Mouse (Mus musculus): Measurements from ENCODE around the gene Ugt1a9.

The Ugt1a9 gene

DNA sequence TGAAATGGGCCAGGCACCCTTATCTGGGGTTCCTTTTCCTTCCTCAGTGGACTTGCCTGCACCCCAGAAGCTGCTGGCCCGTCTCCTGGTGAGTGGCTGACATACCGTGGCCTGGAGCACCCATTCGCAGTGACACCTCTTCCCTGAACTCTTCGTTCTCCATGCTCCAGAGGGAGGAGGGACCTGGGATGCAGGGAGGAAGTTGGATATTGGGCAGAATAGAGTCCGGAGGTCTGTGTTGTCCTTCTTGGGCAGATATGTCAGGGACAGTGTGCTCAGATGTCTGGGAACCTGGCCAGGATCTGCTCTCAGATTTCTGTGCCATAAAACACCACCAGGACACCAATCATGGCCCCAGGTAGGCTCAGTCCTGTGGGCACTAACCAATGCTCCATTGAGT lies 169.5 kb downstream of the Ugt1a9 start:
- no peak for DNase-seq

DNA sequence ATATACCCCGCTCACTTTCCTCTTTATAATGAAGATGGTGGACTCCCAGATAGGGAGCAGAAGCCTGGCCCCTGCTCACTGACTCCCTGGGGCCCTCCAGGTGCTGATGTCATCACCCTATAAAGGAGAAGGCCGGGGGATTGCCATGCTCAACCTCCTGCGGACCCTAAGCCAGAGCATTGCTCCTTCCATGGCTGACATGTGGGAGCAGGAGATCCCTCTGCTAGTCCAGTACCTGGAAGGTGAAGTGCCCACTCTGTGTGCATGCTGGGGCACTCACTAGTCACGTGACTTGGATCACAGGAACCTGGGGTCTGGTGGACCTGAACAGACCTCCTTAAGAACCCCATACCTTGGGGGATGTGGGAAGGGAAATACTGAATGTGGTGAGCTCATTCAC lies 170.0 kb downstream of the Ugt1a9 start:
- no peak for DNase-seq

DNA sequence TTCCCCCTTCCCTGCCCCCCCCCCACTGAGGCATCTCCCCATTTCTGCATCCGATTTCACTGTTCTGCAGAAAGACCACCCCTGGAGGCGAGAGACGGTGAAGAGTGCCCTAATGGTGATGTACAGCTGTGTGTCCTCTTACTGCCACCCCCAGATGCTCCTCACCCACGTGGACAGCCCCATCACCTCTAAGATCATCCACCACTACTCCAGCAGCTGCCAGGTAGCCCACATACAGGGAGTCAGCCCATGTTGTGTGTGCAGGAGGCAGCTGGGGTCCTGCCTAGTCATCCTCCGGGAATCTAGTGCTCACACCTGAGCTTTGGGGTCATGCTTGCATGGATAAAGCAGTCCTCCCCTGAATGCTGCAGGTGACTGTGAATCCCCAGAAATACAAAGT lies 173.3 kb downstream of the Ugt1a9 start:
- no peak for DNase-seq

DNA sequence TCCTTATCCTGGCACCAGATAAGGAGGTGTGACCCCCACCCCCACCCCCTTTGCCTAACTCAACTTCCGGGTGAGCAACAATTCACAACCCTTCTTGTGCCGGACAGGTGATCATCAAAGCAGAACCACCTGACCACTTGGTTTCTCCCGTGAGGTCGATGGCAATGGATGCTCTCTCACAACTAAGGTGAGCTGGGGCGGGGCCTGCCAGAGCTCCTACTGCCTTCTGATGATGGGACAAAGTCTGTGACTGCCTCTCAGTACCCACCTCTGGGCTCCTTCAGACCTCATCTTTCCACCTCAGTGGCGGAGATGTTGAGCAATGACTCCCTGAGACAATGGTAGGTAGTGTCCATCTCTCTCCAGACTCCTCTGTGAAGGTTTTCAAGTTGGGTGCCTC lies 175.3 kb downstream of the Ugt1a9 start:
- no peak for DNase-seq

DNA sequence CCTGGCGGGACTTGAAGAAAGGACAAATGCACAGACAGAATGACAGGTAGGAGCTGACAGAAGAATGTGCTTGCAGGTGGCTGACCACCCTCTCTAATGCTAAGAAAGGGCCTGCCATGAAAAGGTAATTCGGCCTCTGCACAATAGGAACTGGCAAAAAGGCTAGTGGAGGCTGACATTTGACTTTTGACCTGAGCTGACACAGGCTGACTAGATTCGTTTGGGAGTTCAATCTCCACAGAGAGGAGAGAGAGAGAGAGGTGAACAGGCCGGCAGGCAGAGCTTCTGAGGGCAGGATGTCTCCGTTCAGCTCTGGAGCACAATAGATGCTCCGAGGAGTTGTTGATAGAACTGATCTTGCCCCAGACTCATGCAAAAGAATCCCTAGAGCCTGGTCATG lies 175.8 kb downstream of the Ugt1a9 start:
- DNase-seq: no peak

DNA sequence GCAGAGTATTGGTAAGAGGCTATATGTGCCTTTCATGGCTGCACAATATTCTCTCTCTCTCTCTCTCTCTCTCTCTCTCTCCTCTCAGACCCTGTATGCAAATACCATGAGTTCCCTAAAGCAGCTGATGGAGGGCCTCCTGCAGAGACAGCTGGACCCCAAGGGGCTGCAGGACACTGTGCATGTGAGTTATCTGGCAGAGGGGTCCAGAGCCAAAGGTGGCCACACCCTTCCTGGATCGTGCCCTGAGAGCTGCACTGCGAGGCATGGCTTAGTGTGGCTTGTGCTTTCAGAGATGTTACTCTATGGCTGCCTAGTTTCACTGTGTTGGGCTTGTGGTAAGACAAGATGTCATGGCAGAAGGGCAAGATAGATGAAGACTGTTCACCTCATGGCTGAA lies 177.1 kb downstream of the Ugt1a9 start:
- DNase-seq: no peak

DNA sequence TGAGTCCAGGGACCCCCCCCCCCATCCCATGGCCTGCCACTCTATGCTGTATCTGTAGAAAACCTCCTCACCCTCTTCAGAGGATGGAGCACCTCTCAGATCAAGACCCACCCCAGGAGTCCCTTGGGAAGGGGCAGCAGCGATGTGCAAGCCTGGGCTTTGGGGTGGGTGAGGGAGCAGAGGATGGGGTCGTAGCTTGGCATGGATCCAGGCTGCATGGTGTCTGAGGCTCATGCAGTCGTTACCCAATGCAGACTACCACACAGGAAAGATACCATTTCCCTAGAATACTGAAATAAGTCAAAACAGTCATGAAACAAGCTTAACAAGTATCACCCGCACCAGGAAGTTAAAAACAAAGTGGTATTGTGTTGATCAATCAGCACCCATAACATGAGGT lies 178.1 kb downstream of the Ugt1a9 start:
- DNase-seq: no peak

DNA sequence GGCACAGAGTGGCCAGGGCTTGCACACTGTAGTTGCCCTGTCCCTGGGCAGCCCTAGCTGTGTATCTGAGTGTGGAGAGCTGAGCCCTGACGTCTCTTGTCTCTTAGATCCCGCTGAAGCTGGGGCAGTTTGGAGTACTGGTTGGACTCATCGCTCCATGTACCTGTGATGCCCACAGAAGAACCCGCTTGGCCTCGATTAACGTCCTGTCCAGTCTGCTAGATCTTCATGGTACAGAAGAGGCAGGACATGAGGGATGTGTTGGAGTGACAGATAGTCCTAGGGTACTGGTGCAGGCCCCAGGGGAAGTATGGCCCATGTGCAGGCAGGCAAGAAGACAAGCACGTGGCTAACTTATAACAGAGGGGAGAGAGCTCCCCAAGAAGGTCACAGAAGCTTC lies 179.0 kb downstream of the Ugt1a9 start:
- DNase-seq: no peak

DNA sequence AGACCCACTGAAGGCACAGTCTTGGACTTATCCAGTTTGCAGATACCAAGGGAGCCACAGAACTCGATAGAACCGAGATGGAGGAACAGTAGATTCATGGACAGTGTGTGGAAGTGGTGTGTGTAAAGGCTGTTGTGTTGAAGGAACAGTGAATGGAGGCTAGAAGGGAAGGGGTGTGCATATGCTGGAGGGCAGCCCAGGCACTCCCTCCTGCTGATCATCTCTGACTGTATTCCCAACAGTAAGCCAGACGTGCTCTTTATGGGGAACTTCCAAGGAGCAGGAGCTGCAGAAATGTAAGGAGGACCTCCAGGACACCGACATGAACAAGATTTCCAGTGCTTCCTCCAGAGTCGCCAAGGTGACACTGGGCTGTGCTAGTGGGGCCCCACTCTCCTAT lies 179.4 kb downstream of the Ugt1a9 start:
- no peak for DNase-seq

DNA sequence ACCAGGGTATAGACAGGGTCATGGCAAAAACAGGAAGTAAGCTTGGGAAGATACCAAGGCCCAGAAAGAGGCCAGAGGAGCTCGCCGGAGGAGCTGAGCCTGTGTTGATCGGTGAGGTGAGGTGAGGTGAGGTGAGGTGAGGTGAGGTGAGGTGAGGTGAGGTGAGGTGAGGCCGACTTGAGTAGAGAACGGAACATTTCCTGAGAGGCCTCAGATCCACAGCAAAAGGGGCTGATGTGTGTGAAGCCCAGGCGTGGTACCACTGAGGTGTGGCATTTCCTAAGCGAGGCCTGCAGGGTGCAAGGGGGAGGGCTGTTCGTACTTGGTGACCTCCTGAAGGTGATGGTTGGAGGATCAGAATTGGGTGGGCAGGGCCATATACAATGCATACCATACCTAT lies 182.5 kb downstream of the Ugt1a9 start:
- no peak for DNase-seq

DNA sequence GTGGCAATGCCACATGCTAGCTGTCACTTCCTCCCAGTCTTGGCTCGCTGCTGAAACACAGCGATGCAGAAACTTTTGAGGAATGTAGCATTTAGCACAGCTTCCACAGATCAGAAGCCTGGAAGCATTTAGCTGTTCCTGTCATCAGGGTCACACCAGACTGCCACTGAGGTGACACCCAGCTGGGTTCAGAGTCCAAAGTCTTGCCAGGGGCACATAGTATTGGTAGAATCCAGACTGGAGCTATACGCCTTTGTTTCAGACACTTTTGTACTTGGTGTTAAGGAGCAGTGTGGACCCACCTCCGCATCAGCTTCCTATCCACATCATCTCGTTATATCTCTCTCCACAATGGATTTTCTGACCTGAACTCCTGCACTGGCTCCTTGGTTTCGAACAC lies 182.9 kb downstream of the Ugt1a9 start:
- DNase-seq: no peak

DNA sequence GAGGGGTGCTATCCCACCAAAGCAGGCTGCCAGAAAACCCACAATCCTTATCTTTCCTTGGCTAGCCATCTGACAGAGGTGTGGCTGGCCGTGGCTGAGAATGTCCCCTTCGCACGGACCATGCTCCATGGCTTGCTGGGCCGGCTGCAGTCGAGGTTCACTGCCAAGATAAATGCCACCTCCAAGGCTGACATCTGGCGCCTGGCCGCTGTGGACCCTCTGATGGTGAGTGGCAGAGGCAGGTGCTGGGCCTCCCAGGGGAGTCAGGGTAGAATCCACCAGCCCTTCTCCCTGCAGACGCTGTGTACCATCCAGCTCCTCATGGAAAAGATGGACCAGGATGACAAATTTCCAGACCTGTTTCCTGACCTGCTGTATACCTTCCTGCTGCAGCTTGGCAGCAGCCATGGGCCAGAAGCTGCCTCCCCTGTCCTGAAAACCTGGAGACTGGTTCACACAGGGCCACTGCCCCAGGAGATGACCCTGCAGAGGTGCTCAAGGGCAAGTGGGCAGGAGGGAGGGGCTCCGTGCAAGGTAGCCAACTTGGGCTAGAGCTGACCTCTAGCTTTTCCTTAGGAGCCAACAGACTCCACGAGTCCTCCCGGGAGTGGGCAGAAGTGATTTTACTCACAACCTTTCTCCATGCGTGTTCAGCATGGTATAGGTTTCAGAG lies 184.3 kb downstream of the Ugt1a9 start:
- DNase-seq: no peak

DNA sequence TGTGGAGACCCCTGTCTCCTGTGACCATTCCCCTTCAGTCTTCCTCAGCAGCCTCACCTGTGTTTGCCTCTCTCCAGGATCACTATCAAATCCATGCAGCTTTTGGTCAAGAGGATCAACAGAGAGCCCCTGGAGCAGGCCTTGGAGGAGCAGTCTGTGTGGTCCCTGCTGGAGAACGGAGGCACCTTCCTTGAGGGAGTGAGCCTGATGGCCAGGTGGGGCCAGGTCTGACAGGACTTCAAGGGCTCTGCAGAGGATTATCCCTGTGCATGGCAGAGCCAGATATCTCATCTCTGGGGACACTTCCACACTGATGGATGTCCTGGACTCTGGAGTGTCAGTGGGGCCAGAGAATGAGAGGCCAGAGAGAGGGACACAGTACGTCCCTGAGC lies 184.9 kb downstream of the Ugt1a9 start:
- no peak for DNase-seq

DNA sequence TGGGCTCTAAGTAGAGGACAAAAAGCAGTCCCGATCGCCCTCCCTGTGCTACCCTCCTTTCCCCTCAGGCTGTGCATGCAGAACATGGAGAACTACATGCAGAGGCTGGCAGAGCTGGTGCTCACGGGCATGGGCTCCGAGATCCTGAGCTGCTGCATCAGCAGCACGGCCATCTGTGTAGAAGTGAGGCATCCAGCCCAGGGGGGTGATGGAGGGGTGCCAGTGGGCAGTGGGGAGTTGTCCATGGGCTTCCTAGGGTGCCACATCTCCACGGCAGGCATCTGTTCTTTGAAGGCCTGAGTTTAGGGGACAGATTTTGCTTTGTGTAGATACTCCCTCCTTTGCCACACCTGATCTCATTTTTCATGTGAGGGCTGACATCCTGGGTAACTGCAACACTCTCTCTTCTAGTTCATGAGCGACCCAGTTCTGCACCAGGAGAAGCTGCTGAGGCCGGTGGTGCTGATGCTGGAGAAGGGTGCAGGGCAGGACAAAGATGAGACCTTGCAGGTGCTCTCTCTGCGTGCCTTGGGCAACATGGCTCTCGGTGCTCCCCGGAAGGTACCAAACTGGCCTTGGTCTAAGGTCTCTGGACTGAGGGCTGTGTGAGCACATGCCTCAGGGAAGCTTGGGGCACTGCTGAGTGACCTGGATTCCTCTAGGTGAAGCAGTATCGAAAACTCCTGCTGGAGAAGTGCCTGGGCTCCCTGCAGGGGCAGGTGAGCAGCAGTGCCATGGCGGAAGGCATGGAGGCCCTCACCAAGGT lies 185.6 kb downstream of the Ugt1a9 start:
- no peak for DNase-seq

DNA sequence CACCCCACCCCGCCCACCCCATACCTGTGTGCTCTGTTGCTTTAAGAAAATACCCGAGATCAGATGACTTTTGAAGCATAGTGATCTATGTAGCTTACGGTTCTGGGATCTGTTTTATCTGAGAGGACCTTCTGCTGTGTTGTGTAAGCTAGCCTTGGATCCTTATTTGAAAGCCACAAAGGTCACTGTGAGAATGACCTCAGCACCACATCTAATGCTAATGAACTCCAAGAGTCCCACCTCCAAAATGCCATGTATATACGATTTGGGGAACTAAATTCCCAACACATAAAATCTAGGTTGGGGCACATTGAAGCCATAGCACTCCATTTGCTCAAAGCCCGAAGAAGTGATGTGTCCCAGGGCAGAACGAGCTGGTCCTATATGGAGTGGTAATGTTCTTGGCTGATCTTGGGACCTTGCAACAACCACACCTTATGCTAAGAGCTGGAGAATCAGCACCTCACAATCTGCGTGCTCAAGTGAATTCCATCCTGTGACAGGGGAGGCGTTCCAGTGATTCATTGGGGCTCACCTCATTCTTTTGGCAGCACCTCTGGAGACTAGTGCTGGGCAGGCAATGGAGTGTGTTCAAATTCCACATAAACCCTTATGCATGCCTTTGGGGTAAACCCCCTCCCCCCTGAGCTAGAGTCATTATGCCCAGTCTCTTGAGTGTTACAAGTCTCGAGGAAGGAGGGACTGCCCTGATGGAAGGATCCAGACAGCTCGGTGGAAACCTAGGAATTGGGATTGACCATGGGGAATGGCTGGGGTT lies 186.5 kb downstream of the Ugt1a9 start:
- DNase-seq: no peak

DNA sequence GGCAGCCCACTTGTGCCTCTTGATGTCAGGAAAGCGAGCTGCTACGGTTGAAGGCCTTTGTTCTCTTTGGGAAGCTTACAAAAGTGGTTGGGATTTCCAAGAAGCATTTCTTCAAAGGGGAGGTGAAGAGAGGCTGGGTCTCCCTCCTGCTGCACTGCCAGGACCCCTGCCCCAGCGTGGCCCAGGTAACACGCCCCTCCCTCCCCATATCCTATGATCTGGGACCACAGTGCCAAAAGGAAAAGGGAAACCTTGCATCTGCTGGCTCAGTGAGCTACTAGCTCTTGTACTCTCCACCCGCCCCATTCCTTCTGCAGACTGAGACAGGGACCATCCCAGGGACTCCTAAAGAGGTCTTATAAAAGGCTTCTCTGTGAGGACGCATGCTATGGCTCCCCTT lies 187.1 kb downstream of the Ugt1a9 start:
- DNase-seq: no peak

DNA sequence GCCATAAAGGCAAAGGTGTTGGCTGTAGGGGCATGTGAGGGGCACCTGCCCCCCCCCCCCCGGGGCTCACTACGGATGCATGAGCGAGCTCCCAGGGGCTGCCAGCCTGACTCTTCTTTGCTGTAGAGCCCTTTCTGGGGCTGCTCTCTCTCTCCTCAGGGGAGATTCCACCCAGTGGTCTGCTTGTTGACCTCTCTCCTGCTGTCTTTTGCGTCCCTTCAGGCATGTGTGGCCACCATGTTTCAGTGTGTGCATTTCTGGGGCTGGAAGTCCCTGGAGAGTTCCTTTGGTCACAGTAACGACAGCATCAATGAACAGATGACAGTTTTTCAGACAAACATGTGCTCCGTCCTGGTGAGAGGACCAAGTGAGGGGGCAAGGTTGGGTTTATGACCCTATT lies 187.8 kb downstream of the Ugt1a9 start:
- DNase-seq: no peak

DNA sequence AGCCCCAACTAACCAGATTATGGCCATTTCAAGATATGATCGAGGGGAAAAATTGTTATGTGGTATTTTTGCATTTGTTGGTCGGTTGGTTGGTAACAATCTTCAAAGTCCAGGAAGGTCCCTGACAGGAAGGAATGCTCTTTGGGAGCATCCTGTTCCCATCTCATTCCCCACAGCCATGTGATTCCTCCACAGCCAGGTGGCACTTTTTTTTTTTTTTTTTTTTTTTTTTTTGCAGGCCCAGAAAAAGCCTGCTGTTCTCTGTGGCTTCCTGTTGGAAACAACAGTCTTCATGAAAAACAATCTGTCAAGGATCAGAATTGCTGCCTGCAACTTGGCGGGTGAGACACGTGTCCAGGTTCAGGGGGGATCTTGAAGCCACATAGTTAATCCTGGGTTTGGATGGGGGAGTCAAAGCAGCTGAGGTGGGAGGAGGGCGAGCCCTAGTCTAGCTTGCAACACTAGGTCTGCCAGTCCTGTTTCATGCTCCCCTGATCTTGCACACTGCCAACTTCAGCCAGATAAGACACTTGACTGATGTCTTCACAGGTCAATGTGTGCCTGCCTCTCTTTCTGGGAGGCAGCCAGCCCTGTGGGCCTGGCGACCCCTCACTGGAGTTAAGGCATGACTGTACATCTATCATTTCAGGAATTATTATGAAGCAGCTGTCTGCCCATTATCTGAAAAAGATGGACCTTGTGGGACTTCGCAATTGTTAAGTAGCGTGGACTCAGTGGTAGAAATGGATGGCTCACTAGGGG lies 188.5 kb downstream of the Ugt1a9 start:
- DNase-seq: no peak

DNA sequence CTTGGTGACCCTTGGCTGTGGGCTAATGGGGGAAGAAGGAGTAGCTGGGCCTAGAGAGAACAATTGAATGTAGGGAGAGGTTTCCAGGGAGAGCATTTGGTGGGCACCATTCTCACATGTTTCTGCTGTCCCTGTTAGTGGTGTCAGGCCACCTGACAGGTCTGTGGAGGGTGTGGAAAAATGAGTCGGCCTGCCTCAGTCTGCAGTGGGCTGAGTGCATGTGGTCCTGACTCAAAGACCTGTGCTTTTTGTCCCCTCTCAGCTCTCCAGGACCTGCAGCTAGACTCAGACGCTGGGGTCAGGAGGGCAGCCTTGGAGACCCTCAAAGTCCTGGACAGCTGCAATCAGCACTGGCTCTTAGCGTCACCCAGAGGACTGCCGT lies 189.0 kb downstream of the Ugt1a9 start:
- no peak for DNase-seq

DNA sequence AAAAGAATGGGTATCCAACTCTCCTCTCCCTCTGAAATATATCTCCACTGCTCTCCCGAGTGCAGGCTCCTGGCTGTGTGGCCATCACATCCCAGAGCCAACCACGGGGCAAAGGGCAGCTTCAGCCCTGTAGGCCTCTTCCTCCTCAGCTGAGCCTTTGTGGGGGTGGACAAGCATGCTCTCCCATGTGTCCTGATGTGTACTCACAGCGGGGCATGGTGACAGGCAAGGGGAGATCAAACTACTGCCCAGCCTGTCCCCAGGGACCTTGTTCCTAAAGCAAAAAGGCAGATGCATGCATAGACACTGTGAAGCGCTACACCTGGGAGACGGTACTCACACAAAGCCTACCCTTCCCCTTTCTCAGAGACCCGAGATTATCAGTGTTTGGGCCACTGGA lies 189.5 kb downstream of the Ugt1a9 start:
- DNase-seq: no peak

DNA sequence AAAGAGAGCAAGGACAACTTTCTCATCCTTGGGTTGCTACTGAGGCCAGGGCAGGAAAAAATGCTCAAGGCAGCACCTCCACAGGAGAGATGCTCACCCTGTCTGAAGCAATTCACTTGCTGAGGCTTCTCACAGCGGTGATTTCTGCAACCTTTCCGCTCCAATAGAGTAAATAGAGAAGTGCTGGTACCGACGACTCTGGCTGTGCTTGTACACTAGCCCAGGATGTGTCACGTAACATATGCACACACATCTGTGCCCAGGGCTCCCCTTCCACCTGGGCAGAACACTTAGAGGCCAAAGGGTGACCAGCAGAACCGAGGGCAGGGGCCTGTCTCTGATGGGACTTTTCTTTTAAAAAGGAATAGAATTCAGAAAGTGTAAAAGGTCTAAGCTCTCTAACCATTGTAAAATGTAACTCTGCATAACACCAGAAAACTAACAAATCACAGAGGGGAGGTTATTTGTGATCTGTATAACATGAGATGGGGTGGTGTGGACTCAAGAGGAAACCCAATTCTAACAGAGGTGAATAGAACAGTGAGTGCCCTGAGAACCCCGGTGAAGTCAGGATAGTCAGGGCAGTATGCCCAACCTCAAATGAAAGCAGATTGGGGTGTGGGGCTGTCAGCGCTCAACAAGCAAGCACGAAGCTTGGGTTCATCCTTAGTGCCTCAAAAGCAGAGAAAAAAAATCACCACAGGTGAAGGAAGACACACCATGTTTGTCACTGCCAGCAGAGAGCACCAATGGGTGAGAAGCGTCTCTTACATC lies 190.2 kb downstream of the Ugt1a9 start:
- DNase-seq: no peak

DNA sequence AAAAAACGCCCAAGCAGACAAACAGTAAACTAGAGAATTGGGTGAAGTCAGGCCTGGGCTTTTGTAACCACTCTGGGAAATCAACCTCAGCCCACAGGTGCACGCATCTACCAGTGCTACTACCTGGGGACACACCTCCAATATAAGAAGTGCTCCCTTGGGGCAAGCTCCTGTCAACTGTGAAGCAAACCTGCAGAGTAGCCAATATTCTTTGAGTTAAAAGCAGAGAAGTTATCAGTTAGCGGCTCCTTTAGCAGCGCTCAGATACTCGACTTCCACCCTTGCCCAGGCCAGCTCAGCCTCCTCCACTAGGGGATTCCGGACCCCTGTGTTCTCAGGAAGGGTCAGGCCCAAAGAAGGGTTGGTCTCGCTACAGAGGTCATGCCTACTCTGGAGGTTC lies 191.1 kb downstream of the Ugt1a9 start:
- DNase-seq: no peak

DNA sequence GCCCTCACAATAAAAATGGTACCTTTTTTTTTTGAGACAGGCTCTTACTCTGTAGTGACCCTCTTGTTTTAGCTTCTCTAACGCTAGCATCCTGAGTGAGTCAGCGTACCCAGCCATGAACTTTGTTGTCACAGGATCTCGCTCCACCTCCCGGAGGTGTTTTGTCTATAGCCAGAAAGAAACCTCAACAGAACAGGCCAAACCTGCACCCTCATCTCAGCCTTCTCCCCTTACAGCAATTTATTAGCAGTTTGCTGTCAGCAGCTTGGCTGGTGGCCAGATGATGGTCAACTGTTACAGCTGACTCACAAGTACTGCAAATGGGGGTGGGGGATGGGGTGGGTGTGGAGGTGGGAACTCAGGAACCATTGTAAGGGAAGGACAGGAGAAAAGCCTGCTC lies 191.7 kb downstream of the Ugt1a9 start:
- DNase-seq: no peak
